Mouse (Mus musculus) liver, embryonic 12.5 days (tissue): Measurements from ENCODE around the gene Syne3. TPM values are rescaled to one million over a fixed set of nuclear protein-coding genes. Genes with fewer than 3 reads are reported as not detected.
A peak's percentile ranks its signal among the peaks of the same experiment; 100 is the strongest.

ENCODE experiments used
- ATAC-seq: fragments of 200-750 bp; cut with Nextera tagmentation; 2 replicates; pipeline ENCODE4 v1.8.0; 2017; ENCODE audit warnings: moderate number of reproducible peaks, mild to moderate bottlenecking, moderate library complexity
- H3K27ac ChIP-seq: fragments of 300-500 bp; sonication (generic); 2 replicates; pipeline ENCODE4 v1.5.1; 2016; ENCODE audit warnings: mild to moderate bottlenecking
- H3K27me3 ChIP-seq: fragments of 300-500 bp; sonication (generic); replicated peaks from 2 replicates; pipeline ENCODE4 v1.6.1; 2016; ENCODE audit warnings: mild to moderate bottlenecking, moderate library complexity
- H3K36me3 ChIP-seq: fragments of 300-500 bp; sonication (generic); 2 replicates; pipeline ENCODE4 v1.6.1; 2016; ENCODE audit warnings: mild to moderate bottlenecking, moderate library complexity
- H3K4me1 ChIP-seq: fragments of 300-500 bp; sonication (generic); 2 replicates; pipeline ENCODE4 v1.6.1; 2016
- H3K4me2 ChIP-seq: fragments of 300-500 bp; sonication (generic); 2 replicates; pipeline ENCODE4 v1.6.1; 2016; ENCODE audit warnings: mild to moderate bottlenecking, moderate library complexity
- H3K4me3 ChIP-seq: fragments of 300-500 bp; sonication (generic); 2 replicates; pipeline ENCODE4 v1.5.1; 2016; ENCODE audit warnings: mild to moderate bottlenecking, moderate library complexity
- H3K9ac ChIP-seq: fragments of 300-500 bp; sonication (generic); 2 replicates; pipeline ENCODE4 v1.6.1; 2016; ENCODE audit warnings: mild to moderate bottlenecking, moderate library complexity
- H3K9me3 ChIP-seq: fragments of 300-500 bp; sonication (generic); replicated peaks from 2 replicates; pipeline ENCODE4 v1.6.1; 2016; ENCODE audit warnings: mild to moderate bottlenecking, moderate library complexity
- WGBS: fragments of 180-500 bp; shearing (Covaris S2); methylation state at CpG from one replicate; pipeline ENCODE4 v1.1.7; 2016; ENCODE audit not compliant: insufficient replicate concordance; 5-methylcytosine and 5-hydroxymethylcytosine counted together
- polyA plus RNA-seq: library from polyadenylated mRNA; unstranded; fragments of >200 nt; fragmentation: Nextera tagmentation; extraction: Ambion mirVana; gene quantifications from 2 replicates; pipeline ENCODE4 v1.2.1, GENCODE M21; 2016

The Syne3 gene
- polyA plus RNA-seq, 1 experiment from 2014 or later, result 2.1 TPM

GRCm38 (mm10) chr12:105022776-105023175, 13.2 kb upstream of the Syne3 start:
- ATAC-seq, result no peak
- 93% methylated on average over 9 of the region's 9 CpGs for WGBS
- Histone ChIP-seq H3K36me3 (peaks cover 17% of the 10 kb centered on the region), H3K4me3 (no peak overlapping the region), H3K9ac (no peak overlapping the region), H3K4me1 (peaks cover 83% of the 10 kb centered on the region), H3K9me3 (peaks cover 15% of the 10 kb centered on the region), H3K27ac (peak overlapping the region; percentile 97; the same call in 1 of the 2 replicates), H3K27me3 (no peaks in the 10 kb centered on the region), H3K4me2 (no peak overlapping the region)

GRCm38 (mm10) chr12:105022141-105022540, 12.5 kb upstream of the Syne3 start:
- ATAC-seq, result no peak
- H3K9me3 ChIP-seq, result peaks cover 15% of the 10 kb centered on the region
- H3K4me2 ChIP-seq, result peak overlapping the region; percentile 74
- H3K36me3 ChIP-seq, result peaks cover 17% of the 10 kb centered on the region
- H3K27me3 ChIP-seq, result no peaks in the 10 kb centered on the region
- H3K4me3 ChIP-seq, result 0 out of 2 replicates have a peak overlapping the region, but pooled peaks have one; percentile 11
- H3K9ac ChIP-seq, result peak overlapping the region; percentile 49
- peak overlapping the region; percentile 97 for H3K27ac ChIP-seq
- 27% methylated on average over 7 of the region's 7 CpGs for WGBS
- peaks cover 83% of the 10 kb centered on the region for H3K4me1 ChIP-seq

DNA sequence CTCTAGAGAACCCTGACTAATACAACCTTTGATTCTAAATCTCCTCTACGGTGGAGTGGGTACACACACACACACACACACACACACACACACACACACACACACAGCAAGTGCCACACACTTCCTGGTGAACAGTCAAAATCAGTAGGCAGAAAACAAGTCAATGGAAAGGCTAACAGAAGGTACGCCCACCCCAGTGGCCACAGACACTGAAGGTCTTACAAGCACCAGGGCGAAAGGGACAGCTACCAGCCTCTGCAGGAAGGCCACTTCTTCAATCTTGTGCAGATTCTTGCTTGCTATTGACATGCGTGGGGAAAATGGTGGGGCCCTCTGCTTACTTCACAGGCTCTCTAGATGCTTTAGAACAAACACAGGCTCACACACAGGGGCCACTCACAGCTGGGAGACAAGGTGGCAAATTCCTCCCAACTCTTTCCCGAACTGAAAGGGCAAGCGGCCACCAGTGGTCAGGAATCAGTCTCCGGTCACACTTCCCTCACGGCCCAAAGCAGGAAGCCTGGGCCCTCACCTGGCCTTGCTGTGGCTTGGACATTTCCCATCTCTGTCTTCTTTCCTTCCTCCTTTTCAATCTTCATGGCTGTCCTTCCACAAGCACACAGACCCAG, 11.9 kb upstream of the Syne3 start:
- 45% methylated on average over 8 of the region's 8 CpGs for WGBS
- Histone ChIP-seq H3K27ac (peak overlapping the region; percentile 97), H3K4me1 (peaks cover 86% of the 10 kb centered on the region), H3K9ac (peak overlapping the region; percentile 49), H3K27me3 (no peaks in the 10 kb centered on the region), H3K4me2 (peak overlapping the region; percentile 74), H3K9me3 (peaks cover 15% of the 10 kb centered on the region), H3K36me3 (peaks cover 17% of the 10 kb centered on the region), H3K4me3 (0 out of 2 replicates have a peak overlapping the region, but pooled peaks have one; percentile 11)
- no peak for ATAC-seq

DNA sequence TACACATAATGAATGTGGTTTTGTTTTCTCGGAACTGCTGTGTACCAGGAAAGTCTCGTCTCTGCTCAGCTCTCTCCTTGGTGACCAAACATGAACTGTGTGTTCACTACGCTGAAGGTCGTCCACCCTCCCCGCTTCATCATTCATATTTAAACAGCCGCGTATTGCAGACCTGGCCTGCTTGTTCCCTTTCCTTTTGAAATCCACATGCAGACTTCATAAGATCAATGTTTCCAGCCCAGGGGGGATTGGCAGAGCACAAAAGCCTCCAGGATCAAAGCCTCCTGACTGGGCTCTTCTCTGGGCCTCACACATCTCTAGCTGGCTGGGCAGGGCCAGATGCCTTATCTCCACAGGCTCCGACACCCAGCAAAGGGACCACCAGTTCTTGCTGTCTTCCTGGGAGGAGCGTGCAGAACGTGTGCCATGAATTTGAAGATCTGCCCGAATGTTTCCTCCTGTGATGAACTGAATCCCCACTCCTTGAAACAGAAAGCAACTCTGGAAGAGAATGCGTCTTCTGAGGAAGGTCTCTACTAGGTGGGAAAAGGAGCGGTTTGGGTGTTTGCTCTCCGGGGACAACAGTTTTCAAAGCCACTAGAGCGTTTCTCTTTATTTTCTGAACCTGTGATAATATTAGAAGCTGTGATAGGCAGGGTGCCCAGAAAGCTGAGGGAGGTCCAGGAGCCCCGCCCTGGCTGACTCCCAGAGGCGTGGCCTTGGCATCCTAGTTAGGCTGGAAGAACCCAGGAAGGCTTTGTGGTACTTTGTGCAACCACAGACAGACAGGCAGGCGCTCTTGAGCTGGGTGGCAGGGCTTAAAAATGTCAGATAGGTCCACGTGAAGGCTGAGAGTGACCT, 10.0 kb upstream of the Syne3 start:
- WGBS, result 22% methylated on average over 19 of the region's 19 CpGs
- Histone ChIP-seq H3K4me2 (peak overlapping the region; percentile 74), H3K4me1 (peaks cover 86% of the 10 kb centered on the region)

GRCm38 (mm10) chr12:105016639-105017038, 7.0 kb upstream of the Syne3 start:
- no peak overlapping the region for H3K4me3 ChIP-seq
- peak overlapping the region; percentile 32 for H3K4me2 ChIP-seq
- H3K4me1 ChIP-seq, result peaks cover 99% of the 10 kb centered on the region
- H3K27ac ChIP-seq, result peak overlapping the region; percentile 85
- WGBS, result 78% methylated on average over 10 of the region's 10 CpGs
- H3K9me3 ChIP-seq, result no peaks in the 10 kb centered on the region
- ATAC-seq, result no peak
- no peaks in the 10 kb centered on the region for H3K27me3 ChIP-seq
- no peaks in the 10 kb centered on the region for H3K36me3 ChIP-seq
- H3K9ac ChIP-seq, result peak overlapping the region; percentile 46; the same call in 1 of the 2 replicates

More for the DNA sequence above, 10.0 kb upstream of the Syne3 start:
- Histone ChIP-seq H3K9me3 (peaks cover 15% of the 10 kb centered on the region), H3K4me3 (peak overlapping the region; percentile 48), H3K27ac (peak overlapping the region; percentile 97), H3K27me3 (no peaks in the 10 kb centered on the region), H3K36me3 (peaks cover 17% of the 10 kb centered on the region), H3K9ac (peak overlapping the region; percentile 64)
- ATAC-seq, result peak; percentile 90

DNA sequence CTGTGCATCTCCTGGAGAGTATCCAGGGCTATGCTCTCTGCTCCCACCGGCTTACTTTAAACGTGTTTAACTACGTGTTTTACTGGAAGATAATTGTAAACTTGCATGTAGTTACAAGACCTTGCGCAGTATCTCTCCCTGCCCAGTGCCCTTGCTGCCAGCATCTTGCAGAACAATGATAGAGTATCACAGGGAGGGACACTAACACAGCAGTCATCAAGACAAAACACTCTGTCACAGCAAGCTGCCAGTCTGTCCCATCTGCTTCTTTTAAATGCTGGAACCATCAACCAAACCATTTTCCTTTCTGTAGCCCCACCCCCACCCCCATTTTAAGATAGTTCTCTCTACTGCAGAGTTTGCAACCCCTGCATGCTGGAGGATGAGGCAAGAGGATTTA, 6.6 kb upstream of the Syne3 start:
- Histone ChIP-seq H3K27me3 (no peaks in the 10 kb centered on the region), H3K4me3 (no peak overlapping the region), H3K4me1 (peaks cover 99% of the 10 kb centered on the region), H3K36me3 (no peaks in the 10 kb centered on the region), H3K27ac (peak overlapping the region; percentile 85), H3K9me3 (no peaks in the 10 kb centered on the region), H3K9ac (peak overlapping the region; percentile 46; the same call in 1 of the 2 replicates), H3K4me2 (peak overlapping the region; percentile 32)
- 22% methylated on average over 4 of the region's 4 CpGs for WGBS
- peak; percentile 74 for ATAC-seq

- Histone ChIP-seq H3K9ac (peak overlapping the region; percentile 24; the same call in 1 of the 2 replicates), H3K4me3 (0 out of 2 replicates have a peak overlapping the region, but pooled peaks have one; percentile 2), H3K27me3 (0 out of 2 replicates have a peak, but pooled peaks cover 5% of the 10 kb centered on the region), H3K36me3 (no peaks in the 10 kb centered on the region), H3K27ac (peak overlapping the region; percentile 94), H3K4me2 (peak overlapping the region; percentile 42), H3K4me1 (peaks cover 94% of the 10 kb centered on the region), H3K9me3 (no peaks in the 10 kb centered on the region)
- 9% methylated on average over 17 of the region's 17 CpGs for WGBS
- ATAC-seq, result no peak
These were observed 3.5 kb upstream of the Syne3 start for GRCm38 (mm10) chr12:105013065-105013464.

GRCm38 (mm10) chr12:105012314-105012713, 2.7 kb upstream of the Syne3 start:
- no peaks in the 10 kb centered on the region for H3K9me3 ChIP-seq
- no peak overlapping the region; the same call in 1 of the 2 replicates for H3K4me2 ChIP-seq
- no peak overlapping the region for H3K9ac ChIP-seq
- H3K4me1 ChIP-seq, result peaks cover 92% of the 10 kb centered on the region
- WGBS, result 73% methylated on average over 4 of the region's 4 CpGs
- no peaks in the 10 kb centered on the region for H3K36me3 ChIP-seq
- H3K27me3 ChIP-seq, result 0 out of 2 replicates have a peak, but pooled peaks cover 5% of the 10 kb centered on the region
- H3K27ac ChIP-seq, result peak overlapping the region; percentile 94
- no peak overlapping the region for H3K4me3 ChIP-seq
- ATAC-seq, result no peak

- H3K4me3 ChIP-seq, result no peak overlapping the region
- H3K9me3 ChIP-seq, result no peaks in the 10 kb centered on the region
- peak overlapping the region; percentile 82 for H3K9ac ChIP-seq
- peaks cover 87% of the 10 kb centered on the region for H3K4me1 ChIP-seq
- peak overlapping the region; percentile 73 for H3K4me2 ChIP-seq
- no peaks in the 10 kb centered on the region for H3K36me3 ChIP-seq
- WGBS, result 31% methylated on average over 1 of the region's 1 CpGs
- H3K27me3 ChIP-seq, result 0 out of 2 replicates have a peak, but pooled peaks cover 5% of the 10 kb centered on the region
- ATAC-seq, result peak; percentile 10; the same call in 1 of the 2 replicates
- peak overlapping the region; percentile 94 for H3K27ac ChIP-seq
These were observed 2.0 kb upstream of the Syne3 start for GRCm38 (mm10) chr12:105011589-105011988.

DNA sequence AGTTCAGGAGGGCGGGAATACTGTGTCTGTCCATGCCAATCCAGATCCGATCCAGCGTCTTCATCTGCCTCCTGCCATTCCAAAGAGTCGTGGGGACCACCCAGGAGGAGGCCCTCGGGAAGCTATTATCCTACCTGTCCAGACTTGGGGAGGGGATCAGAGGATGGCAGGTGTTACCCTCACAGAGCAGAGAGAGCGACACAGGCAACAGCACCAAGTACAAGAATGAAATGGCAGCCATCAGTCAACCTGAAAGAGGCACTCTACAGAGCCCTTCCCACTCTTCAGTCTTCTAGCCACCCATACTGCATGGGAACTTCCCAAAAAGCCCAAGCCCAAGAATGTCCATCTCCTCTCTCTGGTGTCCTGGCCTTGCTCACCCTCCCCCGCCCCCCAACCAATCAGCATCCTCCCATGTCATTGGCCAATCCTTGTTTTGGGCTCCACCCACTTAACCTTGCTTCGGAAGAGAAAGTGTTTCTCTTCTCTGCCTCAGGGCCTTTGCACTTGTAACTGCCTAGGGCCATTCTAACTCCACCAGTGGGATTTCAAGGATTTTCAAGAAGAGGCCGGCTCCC, 693 bp upstream of the Syne3 start:
- Histone ChIP-seq H3K27me3 (0 out of 2 replicates have a peak, but pooled peaks cover 5% of the 10 kb centered on the region), H3K27ac (peak overlapping the region; percentile 94), H3K4me1 (peaks cover 87% of the 10 kb centered on the region), H3K4me3 (peak overlapping the region; percentile 75), H3K4me2 (peak overlapping the region; percentile 73), H3K36me3 (no peaks in the 10 kb centered on the region), H3K9ac (peak overlapping the region; percentile 82), H3K9me3 (no peaks in the 10 kb centered on the region)
- peak; percentile 57 for ATAC-seq
- 10% methylated on average over 9 of the region's 9 CpGs for WGBS

GRCm38 (mm10) chr12:105008752-105009178, 844 bp downstream of the Syne3 start:
- Histone ChIP-seq H3K9ac (peak overlapping the region; percentile 82), H3K9me3 (no peaks in the 10 kb centered on the region), H3K4me1 (peaks cover 89% of the 10 kb centered on the region), H3K36me3 (no peaks in the 10 kb centered on the region), H3K4me2 (peak overlapping the region; percentile 73), H3K27me3 (0 out of 2 replicates have a peak, but pooled peaks cover 5% of the 10 kb centered on the region), H3K4me3 (peak overlapping the region; percentile 75), H3K27ac (peak overlapping the region; percentile 94)
- peak; percentile 14 for ATAC-seq
- WGBS, result under 1% methylated on average over 13 of the region's 13 CpGs
